Mouse (Mus musculus) adrenal gland, postnatal 36 days (tissue): ENCODE measurements around the gene Caap1. TPM values are rescaled to one million over a fixed set of nuclear protein-coding genes. Genes with fewer than 3 reads are reported as not detected.

Experiments
- DNase-seq, 2 experiments: peaks; one replicate each; pipeline ENCODE4 v3.0.0; 2021; ENCODE audit warnings: mixed read lengths in 1 of 2
- long read RNA-seq, 2 experiments: library from polyadenylated mRNA; stranded (forward); transcript quantifications; one replicate each; pipeline ENCODE4 v2.0.0; 2021; ENCODE audit warnings: borderline sequencing depth in 2 of 2
- total RNA-seq, 2 experiments: library from RNA; stranded (reverse); gene quantifications; 2 replicates each; pipeline ENCODE4 v1.2.3; 2021

The Caap1 gene
- 10 to 100 TPM in 1 of 2 experiments, 1 to 10 TPM in 1; 9.8 to 10.7 TPM for total RNA-seq
- long read RNA-seq, experiment 1, transcript Caap1-201 (6 exons, 2,107 nt) = major isoform, 22 of 25 reads
- long read RNA-seq, experiment 1, partial matches to known transcripts = 1 of 25 reads
- long read RNA-seq, experiment 1, other reads (novel, unspliced or antisense) = 2 of 25 reads
- long read RNA-seq, experiment 2, partial matches to known transcripts = 2 of 6 reads
- long read RNA-seq, experiment 2, other reads (novel, unspliced or antisense) = 1 of 6 reads

- DNase-seq = peak; percentile 93 to 95
Observed at GRCm38 (mm10) chr4:94556265-94557054, at the start of gene Caap1, which contains the start of gene Gm10306. Gene Caap1 (minus strand): TSS chr4:94556796. Gene Gm10306 (plus strand): TSS chr4:94556546.

- DNase-seq = no peak
Observed at GRCm38 (mm10) chr4:94605591-94605990, 49.0 kb upstream of the Caap1 start.

GRCm38 (mm10) chr4:94604452-94605019, 47.9 kb upstream of the Caap1 start:
- DNase-seq = no peak

GRCm38 (mm10) chr4:94603031-94603629, 46.5 kb upstream of the Caap1 start, which contains the start of gene Plaa:
Gene Plaa (minus strand): TSS chr4:94603244.
- DNase-seq = peak; percentile 92 to 94

- peak in 1 of 2 experiments; percentile 43 for DNase-seq
Observed at GRCm38 (mm10) chr4:94602496-94603030, 46.0 kb upstream of the Caap1 start.

GRCm38 (mm10) chr4:94601395-94601794, 44.8 kb upstream of the Caap1 start:
- peak in 1 of 2 experiments; percentile 6 for DNase-seq

GRCm38 (mm10) chr4:94592709-94593108, 36.1 kb upstream of the Caap1 start:
- DNase-seq = no peak

GRCm38 (mm10) chr4:94591765-94592381, 35.3 kb upstream of the Caap1 start:
- no peak for DNase-seq

- DNase-seq = no peak
Observed at GRCm38 (mm10) chr4:94572677-94573076, 16.1 kb upstream of the Caap1 start.

GRCm38 (mm10) chr4:94564297-94564696, 7.7 kb upstream of the Caap1 start:
- DNase-seq = no peak

- no peak for DNase-seq
Observed at GRCm38 (mm10) chr4:94561954-94562648, 5.5 kb upstream of the Caap1 start.

GRCm38 (mm10) chr4:94560316-94560715, 3.7 kb upstream of the Caap1 start:
- DNase-seq = no peak

- no peak for DNase-seq
Observed at GRCm38 (mm10) chr4:94559266-94559665, 2.7 kb upstream of the Caap1 start.

GRCm38 (mm10) chr4:94557145-94557544, 549 bp upstream of the Caap1 start:
- no peak for DNase-seq

- DNase-seq = no peak
Observed at GRCm38 (mm10) chr4:94554955-94555494, 1.6 kb downstream of the Caap1 start.

- DNase-seq = no peak
Observed at GRCm38 (mm10) chr4:94544321-94544720, 12.3 kb downstream of the Caap1 start.

GRCm38 (mm10) chr4:94543041-94543440, 13.6 kb downstream of the Caap1 start:
- DNase-seq = no peak

GRCm38 (mm10) chr4:94533205-94533604, 23.4 kb downstream of the Caap1 start:
- DNase-seq = no peak

GRCm38 (mm10) chr4:94529448-94529847, 27.1 kb downstream of the Caap1 start:
- DNase-seq = no peak

GRCm38 (mm10) chr4:94523321-94523720, 33.3 kb downstream of the Caap1 start:
- no peak for DNase-seq

- peak; percentile 64 for DNase-seq
Observed at GRCm38 (mm10) chr4:94517631-94518030, 39.0 kb downstream of the Caap1 start.
